Comparison of ENCODE assay signal across 19 mouse cellular contexts in genomic region chr17:29950574-29950973, GRCm38 (mm10). TPM values are rescaled to one million over a fixed set of nuclear protein-coding genes. Genes with fewer than 3 reads are reported as not detected.
DNase-seq lines count a peak whose midpoint lies in the region; ATAC-seq and TF ChIP-seq lines count a peak whose summit lies in the region.
"Had no signal": no experiment of that assay in that cellular context is flagged by ENCODE, and none has a peak within 500 bp of the region (broad histone marks: within the 10 kb centered on the region; RNA-seq: fewer than 3 reads in every experiment).

No protein-coding gene starts in this region.

- no peak for DNase-seq in limb, embryonic 10.5 days (ENCODE audit: low spot score)
- peak; percentile 48 for DNase-seq in thymus, postnatal 4 days
- DNase-seq in thymus, adult 2 months: no peak
- DNase-seq in left cerebral cortex, adult 8-10 months (ENCODE audit: low spot score in 2 of 2): no peak
- DNase-seq: adrenal gland, adult 2 months; cerebellum, adult 9-10 months; gastrocnemius, postnatal 36 days; heart, postnatal 10 days had no signal

- no peak for TF ChIP-seq POLR2A in thymus, adult 2 months (IDR thresholded peaks at IDR 0.05; ENCODE audit: control insufficient read depth, extremely low read depth, insufficient read depth, low read length, poor library complexity)

- WGBS in limb, embryonic 12.5 days: 90% methylated on average over 8 of the region's 8 CpGs
- WGBS in limb, embryonic 10.5 days: 91% methylated on average over 8 of the region's 8 CpGs
- WGBS in thymus, adult 2 months: 91% methylated on average over 8 of the region's 8 CpGs
- 69% methylated on average over 8 of the region's 8 CpGs for WGBS in intestine, embryonic 15.5 days

- peaks cover 11% of the 10 kb centered on the region; the same call in 1 of the 2 replicates for H3K27me3 ChIP-seq in limb, embryonic 12.5 days
- no peaks in the 10 kb centered on the region; the same call in 1 of the 2 replicates for H3K27me3 ChIP-seq in limb, embryonic 10.5 days (ENCODE audit: low read depth, poor library complexity, severe bottlenecking)
- no peaks in the 10 kb centered on the region for H3K27me3 ChIP-seq in thymus, adult 2 months (ENCODE audit: control insufficient read depth, insufficient read depth, low read length)
- H3K27me3 ChIP-seq in intestine, embryonic 15.5 days (replicated peaks): no peaks in the 10 kb centered on the region
- H3K27me3 ChIP-seq: hindbrain, embryonic 12.5 days; limb, embryonic 15.5 days; midbrain, embryonic 15.5 days; neural tube, embryonic 15.5 days had no signal

- H3K36me3 ChIP-seq in limb, embryonic 12.5 days: no peaks in the 10 kb centered on the region
- H3K36me3 ChIP-seq in limb, embryonic 10.5 days: no peaks in the 10 kb centered on the region
- H3K36me3 ChIP-seq in thymus, adult 2 months (ENCODE audit: control insufficient read depth, insufficient read depth, low read length): no peaks in the 10 kb centered on the region
- H3K36me3 ChIP-seq in intestine, embryonic 15.5 days: no peaks in the 10 kb centered on the region
- H3K36me3 ChIP-seq: embryonic facial prominence, embryonic 13.5 days; hindbrain, embryonic 12.5 days; kidney, embryonic 15.5 days; limb, embryonic 15.5 days; midbrain, embryonic 15.5 days; neural tube, embryonic 15.5 days had no signal

- ATAC-seq in limb, embryonic 12.5 days (ENCODE audit: insufficient number of reproducible peaks, insufficient read depth, low FRiP score, low TSS enrichment, low read depth): no peak
- ATAC-seq in intestine, embryonic 15.5 days: peak; percentile 55
- no peak for ATAC-seq in granulocyte monocyte progenitor cell, adult 5-6 weeks (replicated peaks; ENCODE audit: poor library complexity, severe bottlenecking)
- ATAC-seq: midbrain, embryonic 15.5 days had no signal

- TF ChIP-seq CTCF in thymus, adult 2 months (IDR thresholded peaks at IDR 0.05; ENCODE audit: borderline replicate concordance, control insufficient read depth, extremely low read depth, insufficient read depth, low read length, poor library complexity): no peak

- no peaks in the 10 kb centered on the region for H3K9me3 ChIP-seq in limb, embryonic 12.5 days
- H3K9me3 ChIP-seq in limb, embryonic 10.5 days (replicated peaks): no peaks in the 10 kb centered on the region
- H3K9me3 ChIP-seq in intestine, embryonic 15.5 days: no peaks in the 10 kb centered on the region
- H3K9me3 ChIP-seq: embryonic facial prominence, embryonic 13.5 days; hindbrain, embryonic 12.5 days; kidney, embryonic 15.5 days; limb, embryonic 15.5 days; midbrain, embryonic 15.5 days; neural tube, embryonic 15.5 days had no signal

- H3K4me2 ChIP-seq in limb, embryonic 12.5 days: no peak overlapping the region
- 0 out of 2 replicates have a peak overlapping the region, but pooled peaks have one; percentile 17 for H3K4me2 ChIP-seq in intestine, embryonic 15.5 days (replicated peaks)
- H3K4me2 ChIP-seq: embryonic facial prominence, embryonic 13.5 days; heart, embryonic 11.5 days; hindbrain, embryonic 12.5 days; kidney, embryonic 15.5 days; limb, embryonic 15.5 days; midbrain, embryonic 15.5 days; neural tube, embryonic 15.5 days had no signal

- peak overlapping the region; percentile 32 for H3K27ac ChIP-seq in limb, embryonic 12.5 days
- no peak overlapping the region for H3K27ac ChIP-seq in limb, embryonic 10.5 days
- no peak overlapping the region for H3K27ac ChIP-seq in thymus, adult 2 months (ENCODE audit: control insufficient read depth, insufficient read depth, low read length)
- peak overlapping the region; percentile 48 for H3K27ac ChIP-seq in intestine, embryonic 15.5 days
- H3K27ac ChIP-seq: embryonic facial prominence, embryonic 13.5 days; hindbrain, embryonic 12.5 days; limb, embryonic 15.5 days; midbrain, embryonic 15.5 days; neural tube, embryonic 15.5 days had no signal

- no peak overlapping the region for H3K9ac ChIP-seq in limb, embryonic 12.5 days (replicated peaks)
- no peak overlapping the region for H3K9ac ChIP-seq in intestine, embryonic 15.5 days
- H3K9ac ChIP-seq: embryonic facial prominence, embryonic 13.5 days; hindbrain, embryonic 12.5 days; kidney, embryonic 15.5 days; limb, embryonic 15.5 days; midbrain, embryonic 15.5 days; neural tube, embryonic 15.5 days had no signal

- peaks cover 16% of the 10 kb centered on the region for H3K4me1 ChIP-seq in limb, embryonic 12.5 days (replicated peaks)
- peaks cover 19% of the 10 kb centered on the region for H3K4me1 ChIP-seq in limb, embryonic 10.5 days
- peaks cover 5% of the 10 kb centered on the region; the same call in 1 of the 2 replicates for H3K4me1 ChIP-seq in thymus, adult 2 months (replicated peaks; ENCODE audit: control insufficient read depth, insufficient read depth, low read length)
- peaks cover 5% of the 10 kb centered on the region; the same call in 1 of the 2 replicates for H3K4me1 ChIP-seq in intestine, embryonic 15.5 days (replicated peaks)

- no peak overlapping the region for H3K4me3 ChIP-seq in limb, embryonic 12.5 days (replicated peaks)
- H3K4me3 ChIP-seq in limb, embryonic 10.5 days: no peak overlapping the region
- H3K4me3 ChIP-seq in thymus, adult 2 months (ENCODE audit: control insufficient read depth, insufficient read depth, low read length): no peak overlapping the region
- no peak overlapping the region for H3K4me3 ChIP-seq in intestine, embryonic 15.5 days (replicated peaks)
- H3K4me3 ChIP-seq: embryonic facial prominence, embryonic 13.5 days; hindbrain, embryonic 12.5 days; kidney, embryonic 15.5 days; limb, embryonic 15.5 days; midbrain, embryonic 15.5 days; neural tube, embryonic 15.5 days had no signal

RNA-seq across cellular contexts. Expression of gene Mdga1, which starts 19.3 kb away (rescaled TPM):
- 4.6 and 4.7 TPM in 2 replicates for polyA plus RNA-seq in limb, embryonic 12.5 days (2016; fragmentation: Nextera tagmentation; extraction: Ambion mirVana)
- 1.2 and 4.0 TPM in 2 replicates for polyA plus RNA-seq in limb, embryonic 10.5 days (2016; fragmentation: Nextera tagmentation; extraction: Ambion mirVana)
- polyA plus RNA-seq in thymus, adult 2 months (2012; rRNA removed): 11.8 and 16.1 TPM in 2 replicates
- 1.5 and 2.1 TPM in 2 replicates for polyA plus RNA-seq in intestine, embryonic 15.5 days (2015; fragmentation: Nextera tagmentation; extraction: Ambion mirVana)
- total RNA-seq in granulocyte monocyte progenitor cell, adult 5-6 weeks (2014; fragmentation: Nextera tagmentation): 14.8 and 15.7 TPM in 2 replicates
- 4.0 and 7.8 TPM in 2 replicates for total RNA-seq in granulocyte monocyte progenitor cell, adult 5-6 weeks (2017)
- 10 to 100 TPM; 17.9 to 32.2 (median 20.4) TPM for total RNA-seq in left cerebral cortex, adult 8-10 months (2022)
- polyA plus RNA-seq: inflammation-experienced regulatory T-cells, adult 6 months had no signal

RNA-seq across cellular contexts. Expression of gene Zfand3, which starts 54.0 kb away (rescaled TPM):
- 59.6 and 60.2 TPM in 2 replicates for polyA plus RNA-seq in limb, embryonic 12.5 days (2016; fragmentation: Nextera tagmentation; extraction: Ambion mirVana)
- polyA plus RNA-seq in limb, embryonic 10.5 days (2016; fragmentation: Nextera tagmentation; extraction: Ambion mirVana): 53.9 and 62.8 TPM in 2 replicates
- 67.3 and 75.6 TPM in 2 replicates for polyA plus RNA-seq in thymus, adult 2 months (2012; rRNA removed)
- 43.0 and 47.5 TPM in 2 replicates for polyA plus RNA-seq in intestine, embryonic 15.5 days (2015; fragmentation: Nextera tagmentation; extraction: Ambion mirVana)
- total RNA-seq in granulocyte monocyte progenitor cell, adult 5-6 weeks (2014; fragmentation: Nextera tagmentation): 6.7 and 19.3 TPM in 2 replicates
- total RNA-seq in granulocyte monocyte progenitor cell, adult 5-6 weeks (2017): 9.1 and 22.3 TPM in 2 replicates
- 100 to 1,000 TPM in 2 of 4 experiments, 10 to 100 TPM in 2; 96.1 to 103 (median 100) TPM for total RNA-seq in left cerebral cortex, adult 8-10 months (2022)

Comparison
In these comparisons a context has a peak if more than half of its experiments do, and no peak if none do; other contexts are left out.
1. H3K27ac ChIP-seq: peak in limb, embryonic 12.5 days (single experiment) and intestine, embryonic 15.5 days (single experiment); none in limb, embryonic 10.5 days (single experiment) and thymus, adult 2 months (single experiment).